Mouse (Mus musculus) kidney, postnatal 25 days (tissue): ENCODE measurements around the gene Rpf1.
A peak's percentile ranks its signal among the peaks of the same experiment; 100 is the strongest.

Source experiments
- DNase-seq, 2 experiments: peaks; one replicate each; pipeline ENCODE4 v3.0.0; 2021; ENCODE audit warnings: mixed read lengths in 2 of 2

Gene Rpf1

DNA sequence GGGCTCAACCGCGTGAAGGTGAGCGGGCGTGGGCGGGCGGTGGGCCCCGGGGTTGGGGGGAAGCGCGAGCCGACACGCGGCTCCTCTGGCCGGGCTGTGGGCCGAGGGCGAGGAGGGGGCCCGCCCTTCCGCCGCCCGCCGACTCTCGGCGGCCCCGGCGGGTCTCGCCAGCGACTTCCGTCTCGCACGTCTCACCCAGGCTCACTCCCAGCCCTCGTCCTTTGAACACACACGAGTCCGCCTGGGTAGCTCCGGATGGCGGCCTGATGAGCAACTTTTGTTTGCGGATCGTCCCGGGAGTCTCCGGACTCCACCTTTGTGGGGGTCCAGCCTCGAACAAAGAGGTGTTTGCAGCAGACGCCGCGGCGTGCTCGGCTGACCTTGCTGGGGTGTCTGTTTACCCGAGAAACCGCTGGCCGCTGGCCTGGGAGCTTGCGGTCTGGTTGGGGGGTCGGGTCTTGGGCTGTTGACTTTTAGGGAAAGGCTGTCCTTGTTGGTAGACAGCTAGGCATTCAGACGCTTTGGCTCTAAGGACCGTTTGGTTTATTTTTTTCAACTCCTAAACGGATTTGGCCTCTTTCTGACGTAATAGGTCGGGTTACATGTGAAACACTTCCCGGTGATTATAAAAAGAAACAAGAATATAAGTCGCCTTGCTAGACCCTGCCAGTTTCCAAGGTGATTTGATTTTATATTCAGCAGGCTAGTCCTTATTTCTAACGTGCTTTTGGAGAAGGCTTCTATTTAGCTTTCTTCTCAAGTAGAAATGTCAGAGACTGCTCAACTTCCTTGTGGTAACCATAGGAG, 21.0 kb downstream of the Rpf1 start:
- DNase-seq: peak; percentile 54 to 79

DNA sequence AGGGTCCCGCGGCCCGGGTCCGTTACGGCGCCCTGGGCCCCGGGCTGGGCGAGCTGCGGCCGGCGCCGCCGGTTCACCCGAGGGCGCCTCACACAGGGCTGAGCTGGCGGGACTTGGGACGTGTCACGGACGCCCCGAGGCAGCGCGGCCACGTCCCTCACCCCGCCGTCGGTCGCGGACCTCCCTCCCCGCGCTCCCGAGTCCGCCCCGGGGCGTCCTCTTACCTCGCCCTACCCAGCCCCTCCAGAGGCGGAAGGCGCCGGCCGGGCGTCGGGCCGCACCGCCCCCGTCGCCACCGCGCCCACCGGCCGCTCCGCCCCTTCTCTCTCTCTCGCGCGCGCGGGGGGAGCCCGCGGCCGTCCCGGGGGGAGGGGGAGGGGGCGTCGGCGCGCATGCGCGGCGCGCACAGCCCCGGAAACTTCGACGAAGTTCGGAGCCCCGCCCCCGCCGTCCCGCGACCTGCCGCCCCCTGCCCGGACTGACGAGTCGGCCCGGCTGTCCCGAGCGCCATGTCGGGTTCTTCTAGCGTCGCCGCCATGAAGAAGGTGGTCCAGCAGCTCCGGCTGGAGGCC, 21.7 kb downstream of the Rpf1 start, which contains the start of the genes Spata1 and Gng5:
Spata1 (minus strand) TSS at position 323 of the 572 bp plus-strand sequence.
Gng5 (plus strand) TSS at position 377 of the 572 bp plus-strand sequence.
- DNase-seq: peak; percentile 92 to 95

DNA sequence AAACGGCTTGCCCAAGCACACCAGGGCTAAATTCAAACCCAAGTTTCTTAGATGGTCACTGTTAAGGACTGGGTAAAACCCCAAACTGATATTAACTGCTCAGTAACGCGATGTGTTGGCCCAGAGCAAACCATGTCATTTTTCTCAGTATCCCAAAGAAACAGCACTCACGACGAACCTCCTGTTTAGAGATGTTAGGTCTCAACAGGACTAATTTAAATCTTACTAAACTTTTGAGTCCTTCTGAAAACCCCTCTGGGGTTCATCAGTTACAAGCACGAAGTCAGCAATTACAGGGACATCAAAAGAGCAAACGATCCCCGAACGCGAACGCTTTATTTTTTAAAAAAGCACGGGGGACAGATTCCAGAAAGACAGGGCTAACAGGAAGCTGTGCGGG, 22.2 kb downstream of the Rpf1 start:
- no peak for DNase-seq

DNA sequence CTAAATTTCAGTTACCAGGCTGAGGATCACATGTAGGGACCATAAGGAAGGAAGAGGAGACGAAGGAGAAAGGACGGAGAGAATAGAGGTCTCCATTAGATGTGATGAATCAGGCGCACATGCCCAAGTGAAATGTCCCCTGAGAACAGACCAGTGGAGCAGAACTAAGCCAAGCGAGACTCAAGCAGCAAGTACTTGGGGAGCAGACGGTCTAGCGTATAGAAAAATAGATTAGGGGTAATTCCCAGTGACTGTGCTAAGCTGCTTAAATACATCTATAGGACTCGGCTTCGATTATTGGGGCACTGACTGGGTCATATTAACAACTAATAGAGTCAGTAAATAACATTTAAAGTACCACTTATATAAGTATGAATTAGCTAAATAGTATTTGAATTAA, 26.3 kb downstream of the Rpf1 start:
- no peak for DNase-seq

DNA sequence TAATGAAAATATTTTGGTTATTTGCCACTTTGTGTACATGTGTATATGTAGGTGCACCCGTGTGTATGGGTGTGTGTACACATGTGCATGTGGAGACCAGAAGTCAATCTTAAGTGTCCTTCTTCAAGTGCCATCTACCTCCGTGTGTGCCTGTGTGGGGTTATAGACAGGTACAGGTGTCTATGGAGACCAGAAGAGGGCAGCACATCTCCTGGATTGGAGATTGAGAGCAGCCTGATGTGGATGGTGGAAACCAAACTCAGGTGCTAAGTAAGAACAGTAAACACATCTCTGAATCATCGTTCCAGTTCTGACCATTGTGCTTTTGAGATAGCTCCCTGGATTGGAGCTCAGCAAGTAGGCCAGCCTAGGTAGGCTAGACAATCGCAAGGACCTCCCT, 34.8 kb downstream of the Rpf1 start:
- no peak for DNase-seq

DNA sequence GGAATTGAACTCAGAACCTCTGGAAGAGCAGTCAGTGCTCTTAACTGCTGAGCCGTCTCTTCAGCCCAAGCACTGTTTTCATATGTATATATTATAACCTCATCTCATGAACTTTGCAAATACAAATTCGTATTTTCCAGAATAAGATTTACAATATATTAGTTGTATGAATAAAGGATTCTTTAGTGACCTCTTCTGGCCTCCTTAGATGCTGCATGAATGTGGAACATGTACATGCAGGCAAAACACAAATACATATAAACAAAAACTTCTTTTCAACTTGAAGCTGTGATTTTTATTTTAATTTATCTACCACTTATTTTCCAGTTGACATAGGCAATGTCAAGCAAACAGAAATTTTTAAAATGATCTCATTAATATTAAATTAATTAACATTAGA, 39.2 kb downstream of the Rpf1 start:
- no peak for DNase-seq

DNA sequence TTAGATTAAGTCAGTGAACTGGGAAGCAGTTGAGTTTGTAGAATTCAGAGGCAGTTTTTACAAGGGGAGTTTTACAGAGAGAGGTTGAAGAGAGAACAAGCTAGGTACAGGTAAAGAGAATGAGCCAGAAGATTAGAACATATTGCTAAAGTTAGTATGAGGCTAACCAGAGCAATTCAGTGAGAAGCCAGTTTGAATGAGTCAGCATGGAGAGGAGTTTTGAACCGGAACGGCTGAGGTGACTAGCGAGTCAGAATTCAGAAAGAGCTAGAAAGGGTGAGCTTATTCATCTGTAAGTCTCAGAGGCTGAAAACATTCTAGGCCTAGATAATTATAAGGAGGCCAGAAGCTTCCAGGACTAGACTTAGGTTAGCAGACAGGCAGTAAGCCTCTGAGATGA, 46.8 kb downstream of the Rpf1 start:
- peak in 1 of 2 experiments; percentile 17 for DNase-seq

DNA sequence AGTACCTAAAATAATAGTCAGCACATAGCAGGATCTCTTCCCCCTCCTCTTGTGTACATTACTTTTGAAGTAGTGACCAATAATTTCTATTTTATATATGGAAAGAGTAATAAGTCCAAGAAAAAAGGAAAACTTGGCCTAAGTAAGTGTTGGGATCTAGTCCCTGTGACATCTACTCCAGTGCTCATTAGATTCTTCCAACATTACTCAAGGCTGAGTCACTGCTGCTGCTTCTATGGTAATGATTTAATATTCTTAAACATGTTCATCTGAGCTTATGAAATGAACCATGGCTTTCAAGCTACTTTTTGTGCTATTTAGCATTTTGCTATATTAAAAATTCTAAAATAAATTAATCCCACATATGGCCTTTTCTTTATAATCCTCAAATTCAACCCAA, 47.5 kb downstream of the Rpf1 start:
- no peak for DNase-seq

DNA sequence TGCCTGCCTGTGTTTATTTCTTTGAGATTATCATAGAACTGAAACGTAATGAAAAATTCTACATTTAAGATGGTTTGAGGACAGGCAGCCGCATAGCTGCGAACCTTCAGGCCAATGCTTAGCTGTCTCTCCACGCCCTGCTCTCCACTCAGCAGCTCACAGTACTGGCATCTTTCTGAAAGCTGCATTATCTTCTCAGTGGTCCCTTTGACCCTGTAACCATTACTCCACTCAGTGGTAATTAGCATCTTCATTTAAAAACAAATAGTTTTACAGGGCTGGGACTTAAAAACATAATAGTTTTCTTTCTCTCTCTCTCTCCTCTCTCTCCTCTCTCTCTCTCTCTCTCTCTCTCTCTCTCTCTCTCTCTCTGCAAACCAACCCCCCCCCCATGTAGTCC, 48.6 kb downstream of the Rpf1 start:
- DNase-seq: no peak

DNA sequence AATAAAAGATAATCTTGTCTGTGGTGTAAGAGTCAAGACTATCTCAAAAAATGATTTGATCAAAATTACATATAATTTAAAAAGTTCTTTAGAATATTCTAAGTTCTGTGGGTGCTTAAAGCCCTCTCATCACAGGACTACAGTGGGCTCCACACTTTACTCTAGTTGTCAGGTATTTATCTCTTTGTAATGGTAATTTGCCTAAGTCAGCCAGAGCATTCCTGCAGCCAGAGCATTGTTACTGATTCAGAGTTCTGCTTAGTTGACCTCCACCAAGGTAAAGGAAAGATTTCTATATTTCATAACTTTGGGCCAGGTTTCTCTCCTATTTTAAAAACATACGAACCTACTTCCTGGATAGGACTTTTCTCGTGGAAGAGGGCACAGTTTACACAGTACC, 52.0 kb downstream of the Rpf1 start:
- no peak for DNase-seq

DNA sequence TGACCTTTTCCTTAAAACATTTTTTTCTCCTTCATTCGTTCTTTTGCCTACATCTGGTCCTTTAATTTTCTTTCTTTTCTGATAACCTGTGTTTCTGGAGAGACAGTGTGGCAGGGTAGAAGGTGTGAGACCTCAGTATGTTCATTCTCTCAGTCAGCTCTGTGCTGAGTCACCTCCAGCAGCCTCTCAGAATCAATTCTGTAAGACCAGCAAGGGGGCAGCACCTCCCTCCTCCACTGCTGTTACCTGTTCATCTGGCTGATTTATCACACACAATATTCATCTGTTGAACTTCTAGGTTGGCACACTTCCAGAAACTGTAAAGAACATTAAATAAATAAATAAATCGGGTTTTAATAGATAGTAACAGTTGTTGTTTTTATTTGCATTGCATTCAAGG, 58.3 kb downstream of the Rpf1 start:
- DNase-seq: no peak
